Mouse (Mus musculus): ENCODE results near the gene Olfr930. TPM values are rescaled to one million over a fixed set of nuclear protein-coding genes. Genes with fewer than 3 reads are reported as not detected.

Gene Olfr930
- not detected for total RNA-seq (2021)
- long read RNA-seq, experiment 1 = 0 reads
- long read RNA-seq, experiment 2 = 0 reads

DNA sequence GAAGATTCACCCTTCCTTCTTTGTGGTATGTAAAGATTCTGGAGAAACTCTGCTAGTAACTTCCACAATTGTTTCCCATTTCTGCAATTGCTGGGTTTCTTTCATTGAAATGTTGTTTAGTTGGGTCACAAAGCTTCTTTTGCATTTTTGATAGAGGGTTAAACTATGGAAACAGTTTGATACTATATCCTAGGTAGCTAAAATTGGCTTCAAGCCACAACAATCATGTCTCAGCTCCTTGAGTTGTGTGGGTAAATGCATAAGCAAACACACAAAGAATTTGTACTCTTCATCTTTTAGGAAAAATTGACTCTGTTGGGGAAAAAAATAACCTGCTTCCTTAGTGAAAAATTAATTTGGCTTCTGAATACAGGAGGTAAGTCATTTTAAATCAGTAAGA, at the start of gene Olfr930:
Olfr930 (plus strand) TSS at position 301 of the 400 bp plus-strand sequence.
- no peak for DNase-seq (ENCODE audit: low spot score in 2 of 2)

DNA sequence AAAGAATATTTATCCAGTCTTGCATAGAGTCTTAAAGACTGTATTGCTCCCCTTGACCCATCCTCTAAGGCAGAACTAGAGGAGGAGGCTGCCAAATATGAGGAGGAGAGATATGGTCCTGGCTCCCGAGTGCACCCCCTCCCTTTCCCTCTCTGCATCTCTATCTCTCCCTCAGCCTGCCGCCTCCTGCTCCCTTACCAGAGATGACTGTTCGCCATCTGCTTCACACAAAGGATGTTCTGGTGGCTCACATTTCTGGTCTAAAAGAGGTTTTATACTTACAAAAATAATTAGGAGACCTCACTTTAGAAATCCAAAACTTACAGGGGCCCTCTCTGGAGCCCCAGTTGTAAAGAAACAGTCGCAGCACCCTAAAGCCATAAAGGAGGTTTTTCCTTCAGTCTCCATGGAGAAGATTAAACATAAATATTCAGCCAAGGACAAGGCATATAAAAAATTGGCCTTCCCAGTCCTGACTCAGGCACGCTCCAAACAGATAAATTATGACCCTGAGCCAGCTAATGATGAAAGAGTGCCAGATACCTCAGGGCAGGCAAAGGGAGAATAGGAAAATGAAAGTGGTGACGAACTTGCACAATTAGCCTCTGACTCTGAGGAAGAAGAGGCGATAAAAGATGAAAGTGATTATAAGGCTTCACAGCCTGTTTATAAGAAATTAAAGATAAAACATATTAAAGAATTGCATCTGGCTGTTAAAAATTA, 24.0 kb downstream of the Olfr930 start:
- DNase-seq (ENCODE audit: low spot score in 2 of 2) = no peak

DNA sequence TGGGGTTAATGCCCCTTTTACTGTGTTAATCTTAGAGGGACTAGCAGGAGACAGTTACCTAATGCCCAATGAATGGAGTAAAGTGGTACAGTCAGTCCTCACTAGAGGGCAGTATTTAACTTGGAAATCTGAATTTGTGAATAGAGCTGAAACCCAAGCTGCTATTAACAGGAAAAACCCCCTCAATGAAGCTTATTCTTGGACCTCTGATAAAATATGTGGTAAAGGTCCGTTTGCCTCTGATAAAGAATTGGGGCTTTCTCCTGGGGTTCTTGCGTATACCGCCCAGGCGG, 24.5 kb downstream of the Olfr930 start:
- DNase-seq (ENCODE audit: low spot score in 2 of 2) = no peak

DNA sequence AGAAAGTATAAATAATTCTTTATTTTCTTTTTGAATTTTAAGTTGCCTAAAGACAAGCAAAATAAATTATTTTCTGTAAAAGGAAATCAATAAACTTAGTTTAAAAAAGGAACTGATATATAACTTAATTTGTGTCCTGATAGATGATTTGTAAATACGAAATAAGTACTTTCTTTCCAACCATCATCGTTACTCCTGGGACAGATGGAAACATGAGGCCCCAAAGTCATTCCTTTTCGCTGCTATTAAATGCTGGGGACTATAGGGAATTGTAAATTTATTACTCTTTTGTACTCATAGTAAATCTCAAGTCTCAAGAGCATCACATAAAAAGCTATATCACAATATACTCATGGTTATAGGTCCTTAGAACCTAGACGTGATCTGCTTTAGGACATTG, 42.4 kb downstream of the Olfr930 start, which contains the start of gene Olfr933:
Olfr933 (plus strand) TSS at position 301 of the 400 bp plus-strand sequence.
- no peak for DNase-seq (ENCODE audit: low spot score in 2 of 2)

Other genes starting within 250 kb of the Olfr930 start
- not detected for gene Olfr919, start 226.1 kb upstream of the Olfr930 start, total RNA-seq (2021)
- gene Vwa5a, start 211.5 kb upstream of the Olfr930 start, total RNA-seq (2021) = 10 to 100 TPM; 39.5 to 40.3 TPM
- under 1 TPM; 0.05 to 0.29 TPM for gene Olfr920, start 177.5 kb upstream of the Olfr930 start, total RNA-seq (2021)
- gene Olfr921, start 156.7 kb upstream of the Olfr930 start, total RNA-seq (2021) = not detected
- gene Olfr922, start 115.2 kb upstream of the Olfr930 start, total RNA-seq (2021) = not detected
- not detected for gene Olfr923, start 103.3 kb upstream of the Olfr930 start, total RNA-seq (2021)
- not detected for gene Olfr924, start 85.4 kb upstream of the Olfr930 start, total RNA-seq (2021)
- gene Olfr26, start 74.7 kb upstream of the Olfr930 start, total RNA-seq (2021) = not detected
- not detected for gene Olfr926, start 52.7 kb upstream of the Olfr930 start, total RNA-seq (2021)
- gene Olfr933, start 42.5 kb downstream of the Olfr930 start, total RNA-seq (2021) = not detected
- not detected for gene Olfr934, start 58.5 kb downstream of the Olfr930 start, total RNA-seq (2021)
- gene Olfr935, start 69.9 kb downstream of the Olfr930 start, total RNA-seq (2021) = not detected
- gene Olfr146, start 93.6 kb downstream of the Olfr930 start, total RNA-seq (2021) = not detected
- not detected for gene Olfr937, start 135.1 kb downstream of the Olfr930 start, total RNA-seq (2021)
- not detected for gene Olfr938, start 149.1 kb downstream of the Olfr930 start, total RNA-seq (2021)
- gene Olfr27, start 198.3 kb downstream of the Olfr930 start, total RNA-seq (2021) = not detected
- not detected for gene Olfr943, start 236.5 kb downstream of the Olfr930 start, total RNA-seq (2021)

Measured in gastrocnemius, postnatal 4 days (tissue).